Mouse (Mus musculus): ENCODE data around the gene Olfr1248. TPM values are rescaled to one million over a fixed set of nuclear protein-coding genes. Genes with fewer than 3 reads are reported as not detected.

Olfr1248 gene
- polyA plus RNA-seq (2012; ENCODE audit: low replicate concordance): not detected in 2 replicates

GRCm38 (mm10) chr2:89618145-89618544 lies at the start of gene Olfr1248:
Gene Olfr1248 (minus strand): TSS chr2:89618245.

GRCm38 (mm10) chr2:89661367-89661766 lies 43.3 kb upstream of the Olfr1248 start, which contains the start of gene Olfr1250:
Gene Olfr1250 (minus strand): TSS chr2:89661467.

GRCm38 (mm10) chr2:89634883-89635282 lies 16.8 kb upstream of the Olfr1248 start, which contains the start of gene Olfr1249:
Gene Olfr1249 (minus strand): TSS chr2:89634983.

GRCm38 (mm10) chr2:89614030-89614429 lies 4.0 kb downstream of the Olfr1248 start, which contains the start of gene Olfr1247:
Gene Olfr1247 (minus strand): TSS chr2:89614130.

GRCm38 (mm10) chr2:89593057-89593456 lies 25.0 kb downstream of the Olfr1248 start, which contains the start of gene Olfr1246:
Gene Olfr1246 (minus strand): TSS chr2:89593157.

GRCm38 (mm10) chr2:89578347-89578746 lies 39.7 kb downstream of the Olfr1248 start, which contains the start of gene Olfr1245:
Gene Olfr1245 (minus strand): TSS chr2:89578447.

Other genes with a start within 250 kb of the Olfr1248 start
- not detected in 2 replicates for gene Olfr1238, start 208.6 kb downstream of the Olfr1248 start, polyA plus RNA-seq (2012; ENCODE audit: low replicate concordance)
- gene Olfr1239, start 197.8 kb downstream of the Olfr1248 start, polyA plus RNA-seq (2012; ENCODE audit: low replicate concordance): not detected in 2 replicates
- not detected in 2 replicates for gene Olfr1240, start 175.2 kb downstream of the Olfr1248 start, polyA plus RNA-seq (2012; ENCODE audit: low replicate concordance)
- gene Olfr1241, start 131.1 kb downstream of the Olfr1248 start, polyA plus RNA-seq (2012; ENCODE audit: low replicate concordance): not detected in 2 replicates
- not detected in 2 replicates for gene Olfr1242, start 119.9 kb downstream of the Olfr1248 start, polyA plus RNA-seq (2012; ENCODE audit: low replicate concordance)
- gene Olfr1243, start 86.8 kb downstream of the Olfr1248 start, polyA plus RNA-seq (2012; ENCODE audit: low replicate concordance): not detected in 2 replicates
- not detected in 2 replicates for gene Olfr1245, start 39.8 kb downstream of the Olfr1248 start, polyA plus RNA-seq (2012; ENCODE audit: low replicate concordance)
- gene Olfr1246, start 25.1 kb downstream of the Olfr1248 start, polyA plus RNA-seq (2012; ENCODE audit: low replicate concordance): not detected in 2 replicates
- gene Olfr1247, start 4.1 kb downstream of the Olfr1248 start, polyA plus RNA-seq (2012; ENCODE audit: low replicate concordance): not detected in 2 replicates
- gene Olfr1249, start 16.7 kb upstream of the Olfr1248 start, polyA plus RNA-seq (2012; ENCODE audit: low replicate concordance): 0.05 TPM in 1 of 2 replicates, not detected in the other
- not detected in 2 replicates for gene Olfr1250, start 43.2 kb upstream of the Olfr1248 start, polyA plus RNA-seq (2012; ENCODE audit: low replicate concordance)
- not detected in 2 replicates for gene Olfr1251, start 53.7 kb upstream of the Olfr1248 start, polyA plus RNA-seq (2012; ENCODE audit: low replicate concordance)
- not detected in 2 replicates for gene Olfr1252, start 106.8 kb upstream of the Olfr1248 start, polyA plus RNA-seq (2012; ENCODE audit: low replicate concordance)
- gene Olfr1253, start 138.8 kb upstream of the Olfr1248 start, polyA plus RNA-seq (2012; ENCODE audit: low replicate concordance): not detected in 2 replicates
- not detected in 2 replicates for gene Olfr1254, start 175.4 kb upstream of the Olfr1248 start, polyA plus RNA-seq (2012; ENCODE audit: low replicate concordance)
- gene Olfr1255, start 193.8 kb upstream of the Olfr1248 start, polyA plus RNA-seq (2012; ENCODE audit: low replicate concordance): not detected in 2 replicates
- gene Olfr1256, start 223.3 kb upstream of the Olfr1248 start, polyA plus RNA-seq (2012; ENCODE audit: low replicate concordance): not detected in 2 replicates
- 0.05 TPM in 1 of 2 replicates, not detected in the other for gene Olfr48, start 230.0 kb upstream of the Olfr1248 start, polyA plus RNA-seq (2012; ENCODE audit: low replicate concordance)

Measured in hematopoietic multipotent progenitor cell, adult 10-12 weeks (in vitro differentiated cells).